Mouse (Mus musculus) olfactory bulb, adult 2 months (tissue): ENCODE measurements around the gene Apobec3.

ENCODE experiments used
- CTCF ChIP-seq: fragments of 200-500 bp; IDR thresholded peaks from 2 replicates; pipeline ENCODE4 v1.5.1; 2012; ENCODE audit warnings: low read depth, mild to moderate bottlenecking, low read length, moderate library complexity; ENCODE audit not compliant: insufficient read depth
- POLR2A ChIP-seq: fragments of 200-500 bp; IDR thresholded peaks from 2 replicates; pipeline ENCODE4 v1.6.1; 2012; ENCODE audit warnings: mild to moderate bottlenecking, low read depth, low read length, moderate library complexity; ENCODE audit not compliant: insufficient read depth

GRCm38 (mm10) chr15:79940932-79941331, 49.5 kb downstream of the Apobec3 start:
- TF ChIP-seq POLR2A (no peak), CTCF (no peak)
